In genomic region chr7:80186531-80187296, GRCm38 (mm10) we compare ENCODE assay signal across 8 mouse cellular contexts. TPM values are rescaled to one million over a fixed set of nuclear protein-coding genes. Genes with fewer than 3 reads are reported as not detected.
DNase-seq lines count a peak whose midpoint lies in the region; ATAC-seq and TF ChIP-seq lines count a peak whose summit lies in the region.

Gene Sema4b, plus strand, starts transcription at chr7:80186841.

- ATAC-seq in limb, embryonic 12.5 days (ENCODE audit: insufficient number of reproducible peaks, insufficient read depth, low FRiP score, low TSS enrichment, low read depth) = peak; percentile 75
- peak; percentile 94 for ATAC-seq in midbrain, embryonic 14.5 days (ENCODE audit: low FRiP score, low TSS enrichment)

- peak within 1 kb of the TSS; percentile 89 for H3K4me2 ChIP-seq in limb, embryonic 12.5 days
- H3K4me2 ChIP-seq in midbrain, embryonic 14.5 days (ENCODE audit: low read length) = peak within 1 kb of the TSS; percentile 72

- TF ChIP-seq POLR2A in embryonic fibroblast, embryonic 13.5 days (IDR thresholded peaks at IDR 0.05; ENCODE audit: low read depth, low read length) = peak; percentile 29

- H3K27ac ChIP-seq in embryonic fibroblast, embryonic 13.5 days (ENCODE audit: insufficient read depth, low read length) = no peak within 1 kb of the TSS
- peak within 1 kb of the TSS; percentile 62; the same call in 1 of the 2 replicates for H3K27ac ChIP-seq in limb, embryonic 12.5 days
- H3K27ac ChIP-seq in midbrain, embryonic 14.5 days (replicated peaks; ENCODE audit: low read depth, low read length) = peak within 1 kb of the TSS; percentile 87

- peak within 1 kb of the TSS; percentile 41 for H3K4me3 ChIP-seq in embryonic fibroblast, embryonic 13.5 days (ENCODE audit: insufficient read depth, low read length)
- H3K4me3 ChIP-seq in limb, embryonic 12.5 days (replicated peaks) = peak within 1 kb of the TSS; percentile 61
- peak within 1 kb of the TSS; percentile 49 for H3K4me3 ChIP-seq in midbrain, embryonic 14.5 days (replicated peaks; ENCODE audit: low read depth, low read length)

- no peaks in the 10 kb centered on the region for H3K9me3 ChIP-seq in limb, embryonic 12.5 days
- H3K9me3 ChIP-seq in midbrain, embryonic 14.5 days (ENCODE audit: control insufficient read depth, low read length) = no peaks in the 10 kb centered on the region

- no peaks in the 10 kb centered on the region for H3K27me3 ChIP-seq in limb, embryonic 12.5 days
- H3K27me3 ChIP-seq in midbrain, embryonic 14.5 days (ENCODE audit: control insufficient read depth, insufficient read depth, low read length) = no peaks in the 10 kb centered on the region

- under 1% methylated on average over 51 of the region's 51 CpGs for WGBS in limb, embryonic 12.5 days
- WGBS in midbrain, embryonic 14.5 days = under 1% methylated on average over 51 of the region's 51 CpGs

- H3K4me1 ChIP-seq in embryonic fibroblast, embryonic 13.5 days (ENCODE audit: control insufficient read depth, insufficient read depth, low read length) = no peaks in the 10 kb centered on the region
- peaks cover 38% of the 10 kb centered on the region for H3K4me1 ChIP-seq in limb, embryonic 12.5 days (replicated peaks)
- peaks cover 25% of the 10 kb centered on the region for H3K4me1 ChIP-seq in midbrain, embryonic 14.5 days (ENCODE audit: control insufficient read depth, insufficient read depth, low read length)

- peak within 1 kb of the TSS; percentile 63 for H3K9ac ChIP-seq in limb, embryonic 12.5 days (replicated peaks)
- H3K9ac ChIP-seq in midbrain, embryonic 14.5 days (replicated peaks; ENCODE audit: low read length) = peak within 1 kb of the TSS; percentile 64

- DNase-seq in adrenal gland, postnatal 4 days (ENCODE audit: low spot score in 2 of 2) = peak; percentile 89 to 94
- DNase-seq in heart, adult 9 months (ENCODE audit: low spot score in 2 of 2) = peak; percentile 86 to 91
- DNase-seq in kidney, adult 9 months = peak; percentile 96
- peak; percentile 94 for DNase-seq in midbrain, embryonic 14.5 days
- peak; percentile 73 for DNase-seq in spleen, adult 12 weeks (ENCODE audit: low spot score)
- no peak for DNase-seq in adipocyte (ENCODE audit: low spot score)

- no peak for TF ChIP-seq CTCF in embryonic fibroblast, embryonic 13.5 days (IDR thresholded peaks at IDR 0.05; ENCODE audit: borderline replicate concordance, insufficient read depth, low read length)

- no peaks in the 10 kb centered on the region for H3K36me3 ChIP-seq in limb, embryonic 12.5 days
- H3K36me3 ChIP-seq in midbrain, embryonic 14.5 days (ENCODE audit: control insufficient read depth, insufficient read depth, low read length) = no peaks in the 10 kb centered on the region

RNA-seq across cellular contexts. Expression of gene Sema4b, which starts in this region (rescaled TPM):
- 10 to 100 TPM; 62.1 to 66.9 TPM for total RNA-seq in adrenal gland, postnatal 4 days (2021)
- polyA plus RNA-seq in embryonic fibroblast, embryonic 13.5 days (2011; ENCODE audit: insufficient read length, low read depth, missing spikeins) = 6.4 and 8.0 TPM in 2 replicates
- polyA plus RNA-seq in limb, embryonic 12.5 days (2016; fragmentation: Nextera tagmentation; extraction: Ambion mirVana) = 12.2 and 13.5 TPM in 2 replicates
- polyA plus RNA-seq in midbrain, embryonic 14.5 days (2014; fragmentation: Nextera tagmentation; extraction: Ambion mirVana) = 19.8 and 21.9 TPM in 2 replicates
